Mouse (Mus musculus): ENCODE results near the gene Ftsj1. TPM values are rescaled to one million over a fixed set of nuclear protein-coding genes. Genes with fewer than 3 reads are reported as not detected.

The Ftsj1 gene
- total RNA-seq, 1 experiment, result 19.3 TPM

- Histone ChIP-seq H3K4me3 (ENCODE audit: insufficient read depth in 1 of 2, low read depth in 1 of 2, low read length in 2 of 2, poor library complexity in 1 of 2, severe bottlenecking in 1 of 2) (no peak within 1 kb of the TSS), H3K9ac (ENCODE audit: insufficient read depth, low read depth, low read length, poor library complexity, severe bottlenecking) (no peak within 1 kb of the TSS), H3K9me3 (ENCODE audit: control insufficient read depth, insufficient read depth, low read depth, low read length) (no peaks in the 10 kb centered on the region), H3K27ac (ENCODE audit: insufficient read depth, low read depth, low read length, poor library complexity, severe bottlenecking) (no peak within 1 kb of the TSS), H3K4me1 (ENCODE audit: control insufficient read depth in 2 of 2, insufficient read depth in 2 of 2, low read length in 2 of 2, poor library complexity in 1 of 2) (no peaks in the 10 kb centered on the region), H3K36me3 (ENCODE audit: control insufficient read depth, insufficient read depth, low read length, poor library complexity, severe bottlenecking) (no peaks in the 10 kb centered on the region)
- no peak for TF ChIP-seq ZNF384 (IDR thresholded peaks at IDR 0.05; ENCODE audit: low read depth, low read length)
- TF ChIP-seq CHD2 (IDR thresholded peaks at IDR 0.05; ENCODE audit: low read depth, low read length), result no peak
- no peak for TF ChIP-seq MAFK (IDR thresholded peaks at IDR 0.05; ENCODE audit: insufficient read depth, low read depth, low read length)
- TF ChIP-seq HCFC1 (IDR thresholded peaks at IDR 0.05; ENCODE audit: borderline replicate concordance, insufficient read depth, low read length), result no peak
- no peak for TF ChIP-seq ZC3H11A (IDR thresholded peaks at IDR 0.05; ENCODE audit: borderline replicate concordance, low read depth, low read length)
- in situ Hi-C loops (cut with MboI; ENCODE audit: low sequenced_read_pairs in 2 of 2, unreplicated experiment in 2 of 2), result no loop called here
- DNase-seq (ENCODE audit: low read depth, low spot score), result no peak
These were observed 19.0 kb upstream of the Ftsj1 start, which contains the start of gene Slc38a5 for GRCm38 (mm10) chrX:8271083-8271820. Gene Slc38a5, plus strand, starts transcription at chrX:8271133.

GRCm38 (mm10) chrX:8264222-8264621, 12.0 kb upstream of the Ftsj1 start:
- Histone ChIP-seq H3K36me3 (ENCODE audit: control insufficient read depth, insufficient read depth, low read length, poor library complexity, severe bottlenecking) (no peaks in the 10 kb centered on the region), H3K9ac (ENCODE audit: insufficient read depth, low read depth, low read length, poor library complexity, severe bottlenecking) (no peak overlapping the region), H3K9me3 (ENCODE audit: control insufficient read depth, insufficient read depth, low read depth, low read length) (no peaks in the 10 kb centered on the region), H3K4me1 (ENCODE audit: control insufficient read depth in 2 of 2, insufficient read depth in 2 of 2, low read length in 2 of 2, poor library complexity in 1 of 2) (0 out of 4 replicates have a peak, but pooled peaks cover 0 to 2% of the 10 kb centered on the region in 2 experiments), H3K27ac (ENCODE audit: insufficient read depth, low read depth, low read length, poor library complexity, severe bottlenecking) (no peak overlapping the region), H3K4me3 (ENCODE audit: insufficient read depth in 1 of 2, low read depth in 1 of 2, low read length in 2 of 2, poor library complexity in 1 of 2, severe bottlenecking in 1 of 2) (no peak overlapping the region)
- DNase-seq (ENCODE audit: low read depth, low spot score), result no peak
- TF ChIP-seq HCFC1 (IDR thresholded peaks at IDR 0.05; ENCODE audit: borderline replicate concordance, insufficient read depth, low read length), result no peak
- no peak for TF ChIP-seq MAFK (IDR thresholded peaks at IDR 0.05; ENCODE audit: insufficient read depth, low read depth, low read length)
- TF ChIP-seq CHD2 (IDR thresholded peaks at IDR 0.05; ENCODE audit: low read depth, low read length), result no peak
- TF ChIP-seq ZNF384 (IDR thresholded peaks at IDR 0.05; ENCODE audit: low read depth, low read length), result no peak
- no peak for TF ChIP-seq ZC3H11A (IDR thresholded peaks at IDR 0.05; ENCODE audit: borderline replicate concordance, low read depth, low read length)
- in situ Hi-C loops (cut with MboI; ENCODE audit: low sequenced_read_pairs in 2 of 2, unreplicated experiment in 2 of 2), result no loop called here

- no peak for DNase-seq (ENCODE audit: low read depth, low spot score)
- no peaks in the 10 kb centered on the region for H3K9me3 ChIP-seq (ENCODE audit: control insufficient read depth, insufficient read depth, low read depth, low read length)
- TF ChIP-seq MAFK (IDR thresholded peaks at IDR 0.05; ENCODE audit: insufficient read depth, low read depth, low read length) (no peak), ZNF384 (IDR thresholded peaks at IDR 0.05; ENCODE audit: low read depth, low read length) (no peak), ZC3H11A (IDR thresholded peaks at IDR 0.05; ENCODE audit: borderline replicate concordance, low read depth, low read length) (no peak), HCFC1 (IDR thresholded peaks at IDR 0.05; ENCODE audit: borderline replicate concordance, insufficient read depth, low read length) (no peak), CHD2 (IDR thresholded peaks at IDR 0.05; ENCODE audit: low read depth, low read length) (no peak)
- H3K4me3 ChIP-seq (ENCODE audit: insufficient read depth in 1 of 2, low read depth in 1 of 2, low read length in 2 of 2, poor library complexity in 1 of 2, severe bottlenecking in 1 of 2), result no peak overlapping the region
- in situ Hi-C loops (cut with MboI; ENCODE audit: low sequenced_read_pairs in 2 of 2, unreplicated experiment in 2 of 2), result no loop called here
- no peaks in the 10 kb centered on the region for H3K36me3 ChIP-seq (ENCODE audit: control insufficient read depth, insufficient read depth, low read length, poor library complexity, severe bottlenecking)
- H3K9ac ChIP-seq (ENCODE audit: insufficient read depth, low read depth, low read length, poor library complexity, severe bottlenecking), result no peak overlapping the region
- H3K4me1 ChIP-seq (ENCODE audit: control insufficient read depth in 2 of 2, insufficient read depth in 2 of 2, low read length in 2 of 2, poor library complexity in 1 of 2), result peaks cover 0 to 5% of the 10 kb centered on the region in 2 experiments; a peak in 1 of 4 replicates
- H3K27ac ChIP-seq (ENCODE audit: insufficient read depth, low read depth, low read length, poor library complexity, severe bottlenecking), result no peak overlapping the region
These were observed 11.1 kb upstream of the Ftsj1 start for GRCm38 (mm10) chrX:8263156-8263804.

- in situ Hi-C loops (cut with MboI; ENCODE audit: low sequenced_read_pairs in 2 of 2, unreplicated experiment in 2 of 2), result no loop called here
- Histone ChIP-seq H3K36me3 (ENCODE audit: control insufficient read depth, insufficient read depth, low read length, poor library complexity, severe bottlenecking) (no peaks in the 10 kb centered on the region), H3K27ac (ENCODE audit: insufficient read depth, low read depth, low read length, poor library complexity, severe bottlenecking) (no peak overlapping the region)
These were observed 7.3 kb upstream of the Ftsj1 start for GRCm38 (mm10) chrX:8259478-8259877.

More at GRCm38 (mm10) chrX:8259478-8259877, 7.3 kb upstream of the Ftsj1 start:
- DNase-seq (ENCODE audit: low read depth, low spot score), result no peak
- TF ChIP-seq HCFC1 (IDR thresholded peaks at IDR 0.05; ENCODE audit: borderline replicate concordance, insufficient read depth, low read length) (no peak), ZNF384 (IDR thresholded peaks at IDR 0.05; ENCODE audit: low read depth, low read length) (no peak), ZC3H11A (IDR thresholded peaks at IDR 0.05; ENCODE audit: borderline replicate concordance, low read depth, low read length) (no peak), CHD2 (IDR thresholded peaks at IDR 0.05; ENCODE audit: low read depth, low read length) (no peak), MAFK (IDR thresholded peaks at IDR 0.05; ENCODE audit: insufficient read depth, low read depth, low read length) (no peak)
- Histone ChIP-seq H3K4me1 (ENCODE audit: control insufficient read depth in 2 of 2, insufficient read depth in 2 of 2, low read length in 2 of 2, poor library complexity in 1 of 2) (peaks cover 1 to 7% of the 10 kb centered on the region in 2 experiments; a peak in 1 of 4 replicates), H3K9ac (ENCODE audit: insufficient read depth, low read depth, low read length, poor library complexity, severe bottlenecking) (no peak overlapping the region), H3K4me3 (ENCODE audit: insufficient read depth in 1 of 2, low read depth in 1 of 2, low read length in 2 of 2, poor library complexity in 1 of 2, severe bottlenecking in 1 of 2) (no peak overlapping the region), H3K9me3 (ENCODE audit: control insufficient read depth, insufficient read depth, low read depth, low read length) (no peaks in the 10 kb centered on the region)

Data from ES-E14 (cell line).